Mouse (Mus musculus): ENCODE data around the gene Exoc4.

The Exoc4 gene

GRCm38 (mm10) chr6:33884141-33884683, 635.3 kb downstream of the Exoc4 start:
- Histone ChIP-seq H3K27me3 (ENCODE audit: control insufficient read depth, insufficient read depth, low read length, poor library complexity, severe bottlenecking) (no peaks in the 10 kb centered on the region), H3K36me3 (ENCODE audit: control insufficient read depth, insufficient read depth, low read length, poor library complexity, severe bottlenecking) (no peaks in the 10 kb centered on the region)
- no peak for DNase-seq (ENCODE audit: low read depth, low spot score)

DNA sequence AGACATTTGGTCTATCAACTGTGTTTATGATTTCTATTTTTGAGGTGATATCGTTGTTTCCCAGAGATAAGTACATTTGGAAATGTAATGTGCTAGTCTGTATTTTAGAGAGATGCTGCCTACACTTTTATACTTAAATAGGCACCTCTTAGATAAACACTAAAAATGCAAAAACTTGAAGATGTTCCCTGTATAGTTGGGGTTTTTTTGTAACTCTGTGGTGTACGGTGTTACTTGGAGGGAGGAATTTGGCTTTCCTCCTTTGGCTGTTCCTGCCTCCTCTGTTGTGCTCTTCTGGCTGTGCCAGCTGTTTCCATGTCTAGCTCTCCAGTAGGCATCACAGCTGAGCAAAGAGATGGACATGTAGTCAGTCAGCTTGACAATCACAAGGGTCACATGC, 638.1 kb downstream of the Exoc4 start:
- no peak for DNase-seq (ENCODE audit: low read depth, low spot score)

DNA sequence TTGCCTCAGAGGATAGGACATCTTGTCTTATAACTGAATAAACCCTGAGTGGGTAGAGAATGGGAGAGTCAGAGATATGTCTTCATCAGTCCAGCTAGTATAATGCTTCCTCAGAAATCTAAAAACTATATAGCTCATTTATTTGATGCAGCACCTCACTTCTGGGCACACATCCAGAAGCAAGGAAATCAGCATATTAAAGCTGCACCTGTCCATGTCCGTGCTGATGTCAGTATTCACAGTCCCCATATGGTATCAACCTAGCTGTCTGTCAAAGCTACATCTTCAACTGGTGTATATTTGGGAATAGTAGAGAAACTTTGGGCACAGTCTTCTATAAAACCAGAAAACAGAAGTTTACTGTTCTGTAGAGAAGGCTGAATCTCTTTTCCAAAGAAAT, 642.0 kb downstream of the Exoc4 start:
- DNase-seq (ENCODE audit: low read depth, low spot score): no peak
- Histone ChIP-seq H3K27me3 (ENCODE audit: control insufficient read depth, insufficient read depth, low read length, poor library complexity, severe bottlenecking) (no peaks in the 10 kb centered on the region), H3K36me3 (ENCODE audit: control insufficient read depth, insufficient read depth, low read length, poor library complexity, severe bottlenecking) (no peaks in the 10 kb centered on the region)

More for the DNA sequence above, 638.1 kb downstream of the Exoc4 start:
- Histone ChIP-seq H3K36me3 (ENCODE audit: control insufficient read depth, insufficient read depth, low read length, poor library complexity, severe bottlenecking) (no peaks in the 10 kb centered on the region), H3K27me3 (ENCODE audit: control insufficient read depth, insufficient read depth, low read length, poor library complexity, severe bottlenecking) (no peaks in the 10 kb centered on the region)

- no peak for DNase-seq (ENCODE audit: low read depth, low spot score)
- Histone ChIP-seq H3K27me3 (ENCODE audit: control insufficient read depth, insufficient read depth, low read length, poor library complexity, severe bottlenecking) (no peaks in the 10 kb centered on the region), H3K36me3 (ENCODE audit: control insufficient read depth, insufficient read depth, low read length, poor library complexity, severe bottlenecking) (no peaks in the 10 kb centered on the region)
Measured at GRCm38 (mm10) chr6:33892142-33892541, 643.3 kb downstream of the Exoc4 start.

DNA sequence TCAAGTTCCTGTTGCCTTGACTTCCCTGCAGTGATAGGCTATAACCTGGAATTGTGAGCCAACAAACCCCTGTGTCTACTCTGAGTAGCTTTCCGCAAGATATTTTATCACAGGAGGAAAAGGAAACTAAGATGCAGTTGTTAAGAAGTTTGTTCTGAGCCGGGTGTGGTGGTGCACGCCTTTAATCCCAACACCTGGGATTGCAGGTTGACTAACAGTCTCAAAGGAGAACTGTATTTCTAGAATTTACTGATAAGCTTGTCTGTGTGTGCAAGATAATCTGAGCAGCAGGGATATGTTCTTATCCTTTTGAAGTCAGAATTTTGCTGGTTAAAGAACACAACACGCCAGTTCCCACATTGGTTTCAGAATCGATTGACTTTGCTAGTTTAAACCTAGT, 651.1 kb downstream of the Exoc4 start:
- Histone ChIP-seq H3K36me3 (ENCODE audit: control insufficient read depth, insufficient read depth, low read length, poor library complexity, severe bottlenecking) (no peaks in the 10 kb centered on the region), H3K27me3 (ENCODE audit: control insufficient read depth, insufficient read depth, low read length, poor library complexity, severe bottlenecking) (no peaks in the 10 kb centered on the region)
- no peak for DNase-seq (ENCODE audit: low read depth, low spot score)

GRCm38 (mm10) chr6:33900615-33901014, 651.7 kb downstream of the Exoc4 start:
- no peaks in the 10 kb centered on the region for H3K27me3 ChIP-seq (ENCODE audit: control insufficient read depth, insufficient read depth, low read length, poor library complexity, severe bottlenecking)
- no peak for DNase-seq (ENCODE audit: low read depth, low spot score)
- H3K36me3 ChIP-seq (ENCODE audit: control insufficient read depth, insufficient read depth, low read length, poor library complexity, severe bottlenecking): no peaks in the 10 kb centered on the region

GRCm38 (mm10) chr6:33905099-33905498, 656.2 kb downstream of the Exoc4 start:
- H3K36me3 ChIP-seq (ENCODE audit: control insufficient read depth, insufficient read depth, low read length, poor library complexity, severe bottlenecking): no peaks in the 10 kb centered on the region
- DNase-seq (ENCODE audit: low read depth, low spot score): no peak
- no peaks in the 10 kb centered on the region for H3K27me3 ChIP-seq (ENCODE audit: control insufficient read depth, insufficient read depth, low read length, poor library complexity, severe bottlenecking)

GRCm38 (mm10) chr6:33910671-33911070, 661.8 kb downstream of the Exoc4 start:
- H3K27me3 ChIP-seq (ENCODE audit: control insufficient read depth, insufficient read depth, low read length, poor library complexity, severe bottlenecking): no peaks in the 10 kb centered on the region
- no peaks in the 10 kb centered on the region for H3K36me3 ChIP-seq (ENCODE audit: control insufficient read depth, insufficient read depth, low read length, poor library complexity, severe bottlenecking)

DNA sequence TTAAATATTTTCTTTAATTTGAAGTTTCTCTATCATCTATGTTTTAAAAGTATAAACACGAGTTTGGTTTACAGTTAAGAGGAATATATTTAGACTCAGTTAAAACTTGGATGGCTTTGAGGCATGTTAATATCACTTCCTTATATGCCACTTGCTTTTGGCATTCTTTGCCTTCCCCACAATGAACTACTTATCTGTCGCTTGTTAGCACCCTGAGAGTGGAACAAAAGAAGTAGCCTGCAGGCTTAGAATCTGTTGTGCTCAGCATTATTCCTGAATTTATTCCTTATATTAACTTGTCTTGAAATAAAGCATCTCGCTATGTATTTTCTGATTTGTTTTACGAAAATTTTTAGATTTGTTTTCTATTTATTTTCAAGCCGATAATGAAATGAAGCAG, 664.2 kb downstream of the Exoc4 start:
- Histone ChIP-seq H3K36me3 (ENCODE audit: control insufficient read depth, insufficient read depth, low read length, poor library complexity, severe bottlenecking) (no peaks in the 10 kb centered on the region), H3K27me3 (ENCODE audit: control insufficient read depth, insufficient read depth, low read length, poor library complexity, severe bottlenecking) (no peaks in the 10 kb centered on the region)
- no peak for DNase-seq (ENCODE audit: low read depth, low spot score)

More at GRCm38 (mm10) chr6:33910671-33911070, 661.8 kb downstream of the Exoc4 start:
- DNase-seq (ENCODE audit: low read depth, low spot score): no peak

- Histone ChIP-seq H3K27me3 (ENCODE audit: control insufficient read depth, insufficient read depth, low read length, poor library complexity, severe bottlenecking) (no peaks in the 10 kb centered on the region), H3K36me3 (ENCODE audit: control insufficient read depth, insufficient read depth, low read length, poor library complexity, severe bottlenecking) (peaks cover 2% of the 10 kb centered on the region; the same call in 1 of the 2 replicates)
- no peak for DNase-seq (ENCODE audit: low read depth, low spot score)
Measured at GRCm38 (mm10) chr6:33913486-33913885, 664.6 kb downstream of the Exoc4 start.

DNA sequence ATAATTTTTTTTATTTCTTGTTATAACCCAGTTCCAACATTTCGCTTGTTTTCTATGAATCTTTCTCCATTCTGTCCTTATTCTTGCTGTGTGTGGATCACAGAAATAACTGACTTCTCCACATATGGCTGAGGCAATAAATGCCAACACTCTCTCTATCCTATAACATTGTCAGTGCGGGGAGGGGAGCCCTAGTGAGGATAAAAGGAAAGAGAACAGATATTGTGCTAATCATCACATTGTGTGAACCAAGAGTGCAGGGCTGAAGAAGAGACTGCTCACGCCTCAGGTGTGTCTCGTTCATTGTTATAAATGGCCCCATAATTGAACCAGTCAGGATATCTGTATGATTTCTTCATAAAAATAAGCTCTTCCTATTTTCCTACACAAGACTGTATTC, 665.1 kb downstream of the Exoc4 start:
- H3K36me3 ChIP-seq (ENCODE audit: control insufficient read depth, insufficient read depth, low read length, poor library complexity, severe bottlenecking): peaks cover 4% of the 10 kb centered on the region; the same call in 1 of the 2 replicates
- no peak for DNase-seq (ENCODE audit: low read depth, low spot score)
- no peaks in the 10 kb centered on the region for H3K27me3 ChIP-seq (ENCODE audit: control insufficient read depth, insufficient read depth, low read length, poor library complexity, severe bottlenecking)

DNA sequence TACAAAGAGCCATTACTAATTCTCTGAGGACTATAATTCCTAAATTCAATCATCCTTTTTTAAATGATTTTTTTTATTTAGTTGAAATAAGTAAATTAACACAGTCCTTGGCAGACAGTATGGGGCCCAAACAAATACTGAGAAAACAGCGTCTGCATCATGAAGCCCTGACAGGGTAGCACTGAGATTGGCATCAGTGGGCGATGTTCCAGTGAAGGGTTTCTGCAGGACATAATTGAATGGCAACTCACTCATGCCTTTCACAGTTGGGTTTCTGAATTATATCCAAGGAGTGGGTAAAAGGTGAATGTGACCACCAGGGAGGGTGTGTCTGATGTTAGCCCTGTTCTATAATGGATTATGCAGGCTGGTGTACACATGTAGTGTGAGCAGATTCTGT, 674.7 kb downstream of the Exoc4 start:
- Histone ChIP-seq H3K27me3 (ENCODE audit: control insufficient read depth, insufficient read depth, low read length, poor library complexity, severe bottlenecking) (no peaks in the 10 kb centered on the region), H3K36me3 (ENCODE audit: control insufficient read depth, insufficient read depth, low read length, poor library complexity, severe bottlenecking) (peaks cover 2% of the 10 kb centered on the region; the same call in 1 of the 2 replicates)
- no peak for DNase-seq (ENCODE audit: low read depth, low spot score)

DNA sequence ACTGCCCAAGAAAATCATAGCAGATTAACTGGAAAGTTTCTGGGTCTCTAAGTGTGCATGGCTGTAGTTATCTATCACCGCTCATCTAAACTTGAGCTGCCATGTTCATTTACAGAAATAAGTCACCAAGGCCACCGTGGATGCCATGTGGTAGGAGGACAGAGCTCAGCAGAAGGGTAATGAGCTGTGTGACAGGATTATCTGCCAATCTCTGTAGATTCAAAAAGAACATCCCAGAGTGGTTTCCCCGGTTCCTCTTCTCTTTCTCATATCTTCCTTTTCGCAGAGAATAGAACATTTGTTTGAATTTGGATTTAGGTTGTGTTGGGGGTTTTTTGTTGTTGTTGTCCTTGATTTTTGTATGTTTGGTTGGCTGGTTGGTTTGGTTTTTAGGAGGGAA, 676.0 kb downstream of the Exoc4 start:
- Histone ChIP-seq H3K36me3 (ENCODE audit: control insufficient read depth, insufficient read depth, low read length, poor library complexity, severe bottlenecking) (0 out of 2 replicates have a peak, but pooled peaks cover 2% of the 10 kb centered on the region), H3K27me3 (ENCODE audit: control insufficient read depth, insufficient read depth, low read length, poor library complexity, severe bottlenecking) (no peaks in the 10 kb centered on the region; the same call in 1 of the 2 replicates)
- no peak for DNase-seq (ENCODE audit: low read depth, low spot score)

GRCm38 (mm10) chr6:33929342-33930086, 680.6 kb downstream of the Exoc4 start:
- peak; percentile 63 for DNase-seq (ENCODE audit: low read depth, low spot score)
- no peaks in the 10 kb centered on the region for H3K36me3 ChIP-seq (ENCODE audit: control insufficient read depth, insufficient read depth, low read length, poor library complexity, severe bottlenecking)
- no peaks in the 10 kb centered on the region; the same call in 1 of the 2 replicates for H3K27me3 ChIP-seq (ENCODE audit: control insufficient read depth, insufficient read depth, low read length, poor library complexity, severe bottlenecking)

GRCm38 (mm10) chr6:33930087-33930945, 681.4 kb downstream of the Exoc4 start:
- no peak for DNase-seq (ENCODE audit: low read depth, low spot score)
- H3K27me3 ChIP-seq (ENCODE audit: control insufficient read depth, insufficient read depth, low read length, poor library complexity, severe bottlenecking): no peaks in the 10 kb centered on the region; the same call in 1 of the 2 replicates
- H3K36me3 ChIP-seq (ENCODE audit: control insufficient read depth, insufficient read depth, low read length, poor library complexity, severe bottlenecking): no peaks in the 10 kb centered on the region
